ENCODE assay signal across 17 mouse cellular contexts in genomic region chr12:45439745-45440144, GRCm38 (mm10).
DNase-seq lines count a peak whose midpoint lies in the region.
"Had no signal": no experiment of that assay in that cellular context is flagged by ENCODE, and none has a peak within 500 bp of the region (broad histone marks: within the 10 kb centered on the region; RNA-seq: fewer than 3 reads in every experiment).

No protein-coding gene starts in this region.

- peak; percentile 5 for DNase-seq in adrenal gland, adult 2 months
- DNase-seq in adrenal gland, adult 8-10 months: no peak
- DNase-seq in heart, adult 11 months: peak; percentile 65
- DNase-seq in heart, postnatal 25 days (ENCODE audit: low spot score): no peak
- DNase-seq in brain, adult 2 months (ENCODE audit: low read depth, low spot score): peak; percentile 78
- no peak for DNase-seq in spleen, postnatal 36 days (ENCODE audit: low spot score in 2 of 2)
- no peak for DNase-seq in lung, postnatal 25 days (ENCODE audit: low spot score)
- DNase-seq: adrenal gland, postnatal 14 days; adrenal gland, postnatal 36 days; B cell, adult 2 months; cerebellum, adult 11 months; cerebellum, adult 18-20 months; cerebellum, adult 8-10 months; cerebellum, adult 9-11 months; cerebellum, postnatal 14 days; cerebellum, postnatal 36 days; embryo, embryonic 11 days had no signal

- intact Hi-C loops in heart, postnatal 25 days (cut with DNase I): no loop called here

Comparison
In these comparisons a context has a peak if more than half of its experiments do, and no peak if none do; other contexts are left out.
1. DNase-seq: peak in adrenal gland, adult 2 months (single experiment), heart, adult 11 months (single experiment) and brain, adult 2 months (single experiment); none in adrenal gland, adult 8-10 months (single experiment), heart, postnatal 25 days (single experiment), spleen, postnatal 36 days (0 of 2) and lung, postnatal 25 days (single experiment).